Mouse (Mus musculus) stomach, postnatal 0 days (tissue): ENCODE data around the gene Pdss2.

ENCODE experiments used
- CTCF ChIP-seq: IDR thresholded peaks from 2 replicates; pipeline ENCODE4 v1.5.1; 2016; ENCODE audit warnings: antibody characterized with exemption, low read depth, mild to moderate bottlenecking, moderate library complexity
- EP300 ChIP-seq: optimal IDR thresholded peaks from 2 replicates; pipeline ENCODE3; 2016; ENCODE audit warnings: antibody characterized with exemption

GRCm38 (mm10) chr10:43235758-43236669 lies 14.7 kb downstream of the Pdss2 start:
- no peak for TF ChIP-seq CTCF
- TF ChIP-seq EP300 = no peak
